Mouse (Mus musculus) frontal cortex, postnatal 25 days (tissue): ENCODE measurements around the gene Ica1l.

Source experiments
- DNase-seq, 2 experiments: peaks; one replicate each; pipeline ENCODE4 v3.0.0; 2022; ENCODE audit warnings: low spot score in 2 of 2

The Ica1l gene

DNA sequence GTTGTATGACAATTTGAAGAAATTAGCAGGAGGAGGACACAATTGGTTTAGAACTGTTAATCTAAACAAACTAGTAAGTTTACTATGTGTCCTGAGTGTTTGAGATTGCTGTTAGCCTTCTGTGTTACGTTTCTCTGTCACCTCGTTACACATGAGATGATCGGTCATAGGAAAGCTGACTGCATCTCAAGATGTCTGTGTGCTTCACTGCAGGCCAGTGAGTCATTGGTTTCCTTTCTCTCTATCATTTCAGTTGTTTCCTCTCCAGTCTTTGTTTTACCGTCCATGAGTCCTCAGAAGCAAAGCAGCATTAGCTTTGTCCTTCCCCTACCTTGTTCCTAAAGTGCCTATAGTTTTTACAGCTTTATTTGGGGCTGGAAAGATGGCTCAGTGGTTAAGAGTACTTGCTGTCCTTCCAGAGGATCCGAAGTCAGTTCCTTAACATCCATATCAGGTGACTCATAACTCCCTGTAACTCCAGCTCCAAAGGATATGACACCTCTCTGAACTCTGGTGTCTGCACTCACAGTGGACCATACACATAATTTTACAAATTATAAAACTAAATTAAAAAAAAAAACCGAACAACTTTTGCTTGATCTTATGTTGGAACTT, 76.7 kb downstream of the Ica1l start:
- DNase-seq: no peak

DNA sequence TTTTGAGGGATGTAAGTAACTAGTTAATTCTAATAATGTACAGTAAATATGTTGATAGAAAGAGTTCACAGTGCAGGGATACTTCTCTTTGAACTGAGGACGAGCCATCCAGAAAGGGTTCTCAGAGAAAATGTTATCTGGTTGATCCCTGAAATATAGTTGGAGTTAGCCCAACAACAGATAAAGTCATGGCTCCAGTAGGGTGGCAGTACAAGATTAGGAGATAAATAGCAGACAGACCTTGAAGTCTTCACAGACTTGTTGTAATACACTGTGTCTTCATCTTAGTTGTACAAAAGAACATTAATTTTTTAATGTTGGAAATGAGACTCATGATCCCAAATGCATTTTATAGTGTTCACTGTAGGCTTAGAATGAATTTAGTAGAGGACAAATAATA, 83.0 kb downstream of the Ica1l start:
- no peak for DNase-seq

DNA sequence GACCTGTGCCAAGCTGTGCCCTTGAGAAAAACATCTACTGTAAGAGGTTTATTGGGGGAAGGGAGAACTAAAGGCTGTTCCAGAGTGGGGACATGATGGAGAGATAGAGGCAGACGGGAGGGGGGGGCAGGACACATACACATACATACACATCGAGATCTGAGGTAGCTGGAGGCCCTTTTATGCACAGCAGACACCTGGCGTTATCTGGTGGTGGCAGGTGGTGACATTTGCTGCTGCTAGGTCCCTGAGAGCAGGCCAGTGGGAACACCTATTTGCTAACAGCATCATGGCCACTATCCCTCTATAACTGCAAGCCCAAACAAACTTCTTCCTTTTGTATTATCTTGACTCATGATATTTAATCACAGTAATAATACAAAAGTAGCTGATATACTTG, 85.8 kb downstream of the Ica1l start:
- DNase-seq: no peak

DNA sequence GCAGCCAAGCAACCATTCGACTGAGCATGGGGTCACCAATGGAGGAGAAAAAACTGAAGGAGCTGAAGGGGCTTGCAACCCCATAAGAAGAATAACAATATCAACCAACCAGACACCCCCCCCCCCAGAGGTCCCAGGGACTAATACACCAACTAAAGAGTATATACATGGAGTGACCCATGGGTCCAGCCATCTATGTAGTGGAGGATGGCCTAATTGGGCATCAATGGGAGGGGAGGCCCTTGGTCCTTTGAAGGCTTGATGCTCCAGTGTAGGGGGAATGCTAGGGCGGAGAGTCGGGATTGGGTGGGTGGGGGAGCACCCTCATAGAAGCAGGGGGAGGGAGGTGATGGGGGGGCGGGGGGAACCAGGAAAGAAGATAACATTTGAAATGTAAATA, 95.5 kb downstream of the Ica1l start:
- DNase-seq: no peak

DNA sequence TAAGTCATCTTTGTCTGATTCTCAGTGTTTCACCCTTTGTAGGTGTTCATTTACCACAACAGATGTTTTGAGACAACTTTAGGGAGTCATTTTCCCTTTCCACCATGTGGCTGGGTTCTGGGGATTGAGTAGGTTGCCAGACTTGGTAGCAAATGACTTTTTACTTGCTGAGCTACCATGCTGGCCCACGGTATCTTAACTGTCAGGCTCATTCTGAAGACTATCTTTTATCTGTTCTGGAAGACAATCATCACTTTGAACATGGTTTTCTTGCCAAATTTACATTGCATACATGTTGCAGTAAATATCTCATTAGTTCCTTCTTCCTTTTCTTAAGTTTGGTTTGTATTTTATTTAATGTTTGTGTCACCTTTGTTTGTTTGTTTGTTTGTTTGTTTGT, 97.0 kb downstream of the Ica1l start:
- DNase-seq: no peak

DNA sequence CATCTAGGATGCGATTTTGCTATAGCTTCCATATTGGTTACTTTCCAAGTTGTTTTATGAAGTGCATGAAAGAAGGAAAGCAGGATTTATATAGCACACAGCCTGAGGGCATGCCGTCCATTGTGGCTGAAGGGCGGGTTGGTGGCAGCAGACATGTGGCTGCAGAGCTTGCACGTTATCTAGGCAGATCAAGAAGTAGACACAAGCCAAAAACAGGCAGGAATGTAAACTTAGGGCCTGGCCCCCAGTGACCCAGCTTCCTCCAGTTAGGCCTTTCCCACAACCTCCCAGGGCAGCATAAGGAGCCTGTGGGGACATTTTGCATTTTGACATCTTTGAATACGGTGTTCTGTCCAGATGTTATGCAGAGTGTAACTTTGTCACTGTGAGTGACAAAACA, 99.2 kb downstream of the Ica1l start:
- DNase-seq: no peak

DNA sequence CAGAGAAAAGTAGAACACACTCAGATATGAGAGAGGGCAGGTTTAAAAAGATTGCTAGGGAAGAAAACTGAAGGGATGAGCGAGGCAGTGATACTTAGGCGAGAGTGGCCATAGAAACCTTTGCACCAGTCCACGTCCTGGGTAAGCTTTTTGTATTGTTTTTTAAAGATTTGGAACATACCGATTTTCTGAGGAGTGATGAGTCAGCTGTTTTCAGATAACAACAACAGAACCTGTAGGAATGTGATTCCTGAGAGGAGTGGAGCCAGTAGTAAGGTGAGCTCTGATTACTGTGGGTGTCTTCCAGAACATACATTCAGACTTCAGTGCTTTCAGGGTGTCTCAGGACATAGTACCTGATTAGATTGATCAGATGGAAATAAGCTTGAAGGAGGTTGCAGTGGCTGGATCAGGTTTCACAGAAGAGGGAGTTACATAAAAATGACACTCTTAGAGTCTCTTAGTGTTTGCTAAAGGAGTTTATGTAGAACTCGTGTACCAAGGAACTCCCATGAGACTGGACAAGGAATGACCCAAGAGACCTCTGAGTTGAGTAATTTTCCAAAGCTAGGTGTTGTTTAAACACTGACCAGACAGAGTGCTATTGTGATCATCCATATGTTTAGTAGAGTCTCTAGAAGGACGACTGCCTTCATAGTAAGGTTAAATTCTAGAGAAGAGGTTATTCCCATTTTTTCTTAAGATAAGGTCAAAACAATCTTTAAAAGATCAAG, 100.8 kb downstream of the Ica1l start:
- no peak for DNase-seq

DNA sequence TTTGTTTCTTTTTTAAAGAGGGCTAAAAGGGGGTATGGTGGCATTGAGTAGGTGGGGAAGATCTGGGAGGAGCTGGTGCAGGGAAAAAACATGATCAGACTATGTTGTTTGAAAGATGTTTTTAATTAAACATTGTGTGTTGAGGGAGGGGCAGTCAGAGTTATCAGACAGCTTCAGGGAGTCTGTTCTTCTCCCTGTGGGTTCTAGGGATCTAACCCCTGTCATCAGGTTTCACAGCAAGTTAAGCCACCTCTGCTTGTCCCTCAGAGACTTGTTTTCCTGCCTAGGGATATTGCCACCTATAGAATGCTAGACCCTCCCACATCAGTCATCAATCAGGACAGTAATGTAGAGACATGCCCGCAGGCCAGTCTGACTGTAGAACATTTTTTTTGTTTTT, 101.9 kb downstream of the Ica1l start:
- DNase-seq: no peak

DNA sequence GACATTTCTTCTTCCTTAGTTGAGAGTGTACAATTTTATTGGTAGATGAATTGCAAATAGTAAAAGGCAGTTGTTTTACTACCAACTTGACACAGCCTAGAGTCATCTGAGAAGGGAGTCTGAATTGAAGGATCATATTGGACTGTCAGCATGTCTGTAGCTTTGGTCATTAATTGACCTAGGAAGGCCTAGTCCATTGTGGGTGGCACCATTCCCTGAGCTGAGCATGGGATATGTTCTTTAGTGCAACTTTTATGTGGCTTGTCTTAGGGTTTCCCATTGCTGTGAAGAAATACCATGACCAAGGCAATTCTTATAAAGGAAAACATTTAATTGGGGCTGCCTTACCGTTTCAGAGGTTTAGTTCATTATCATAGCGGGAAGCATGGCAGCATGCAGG, 110.0 kb downstream of the Ica1l start:
- DNase-seq: no peak
